Mouse (Mus musculus): ENCODE measurements around the gene Cmtm2b. TPM values are rescaled to one million over a fixed set of nuclear protein-coding genes. Genes with fewer than 3 reads are reported as not detected.
A peak's percentile ranks its signal among the peaks of the same experiment; 100 is the strongest.

Gene Cmtm2b
- polyA plus RNA-seq, 1 experiment from 2014 or later, result not detected

GRCm38 (mm10) chr8:104333786-104334185 is 11.8 kb downstream of the Cmtm2b start:
- Histone ChIP-seq H3K4me3 (no peak overlapping the region), H3K27ac (replicated peaks) (no peak overlapping the region), H3K4me2 (replicated peaks) (no peak overlapping the region), H3K9ac (replicated peaks) (no peak overlapping the region), H3K9me3 (no peaks in the 10 kb centered on the region), H3K27me3 (no peaks in the 10 kb centered on the region), H3K4me1 (no peaks in the 10 kb centered on the region), H3K36me3 (no peaks in the 10 kb centered on the region)
- 79% methylated on average over 5 of the region's 5 CpGs for WGBS
- ATAC-seq (replicated peaks), result no peak

DNA sequence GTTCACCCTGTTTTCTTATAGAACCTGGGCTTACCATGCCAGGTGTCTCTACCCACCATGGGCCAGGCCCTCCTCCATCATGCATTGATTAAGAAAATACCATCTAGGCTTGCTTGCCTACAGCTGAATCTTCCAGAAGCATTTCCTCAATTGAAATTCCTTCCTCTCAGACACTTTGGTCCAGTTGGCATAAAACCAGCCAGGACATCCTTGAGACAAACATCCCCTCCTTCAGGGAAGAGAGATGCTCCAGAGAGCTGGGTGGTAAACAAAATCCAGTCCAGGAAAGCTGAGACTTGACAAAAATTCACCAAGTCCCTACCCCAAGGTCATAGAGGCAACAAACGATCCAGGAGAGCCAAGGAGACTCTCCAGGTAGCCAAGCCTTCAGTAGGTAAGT is 12.2 kb downstream of the Cmtm2b start:
- H3K9me3 ChIP-seq, result no peaks in the 10 kb centered on the region

GRCm38 (mm10) chr8:104336806-104337205 is 14.8 kb downstream of the Cmtm2b start:
- Histone ChIP-seq H3K27me3 (no peaks in the 10 kb centered on the region), H3K36me3 (no peaks in the 10 kb centered on the region), H3K9ac (replicated peaks) (no peak overlapping the region), H3K4me2 (replicated peaks) (no peak overlapping the region), H3K9me3 (no peaks in the 10 kb centered on the region), H3K4me1 (peaks cover 16% of the 10 kb centered on the region), H3K4me3 (no peak overlapping the region), H3K27ac (replicated peaks) (no peak overlapping the region)
- no peak for ATAC-seq (replicated peaks)
- 91% methylated on average over 1 of the region's 1 CpGs for WGBS

More for the DNA sequence above, 12.2 kb downstream of the Cmtm2b start:
- no peak overlapping the region for H3K9ac ChIP-seq (replicated peaks)
- H3K4me3 ChIP-seq, result no peak overlapping the region
- H3K27me3 ChIP-seq, result no peaks in the 10 kb centered on the region
- no peak overlapping the region for H3K4me2 ChIP-seq (replicated peaks)
- WGBS, result 76% methylated on average over 1 of the region's 1 CpGs
- ATAC-seq (replicated peaks), result no peak
- H3K4me1 ChIP-seq, result no peaks in the 10 kb centered on the region
- no peaks in the 10 kb centered on the region for H3K36me3 ChIP-seq
- H3K27ac ChIP-seq (replicated peaks), result no peak overlapping the region

DNA sequence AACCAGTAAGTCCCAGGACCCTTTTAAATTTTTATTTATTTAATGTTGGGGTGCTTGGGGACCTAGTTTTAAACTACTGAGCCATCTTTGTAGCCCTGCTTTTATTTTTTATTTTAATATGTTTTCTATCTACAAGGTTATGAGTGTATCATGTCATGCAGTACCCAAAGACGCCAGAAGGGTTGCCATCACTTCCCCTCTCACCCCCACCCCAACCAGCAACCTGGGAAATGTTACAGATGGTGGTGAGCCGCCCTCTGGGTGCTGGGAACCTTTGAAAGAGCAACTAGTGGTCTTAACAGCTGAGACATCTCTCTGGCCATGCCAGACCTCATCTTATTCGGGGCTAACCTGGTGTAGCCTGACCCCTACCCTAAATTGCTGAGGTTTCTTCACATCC is 15.9 kb downstream of the Cmtm2b start:
- no peaks in the 10 kb centered on the region for H3K9me3 ChIP-seq
- no peak overlapping the region for H3K9ac ChIP-seq (replicated peaks)
- H3K4me3 ChIP-seq, result no peak overlapping the region
- no peak for ATAC-seq (replicated peaks)
- 46% methylated on average over 3 of the region's 3 CpGs for WGBS
- H3K36me3 ChIP-seq, result no peaks in the 10 kb centered on the region
- no peak overlapping the region for H3K4me2 ChIP-seq (replicated peaks)
- no peak overlapping the region for H3K27ac ChIP-seq (replicated peaks)
- H3K4me1 ChIP-seq, result peaks cover 16% of the 10 kb centered on the region
- H3K27me3 ChIP-seq, result no peaks in the 10 kb centered on the region

GRCm38 (mm10) chr8:104339229-104339982 is 17.4 kb downstream of the Cmtm2b start, which contains the start of gene Cmtm3:
Cmtm3 (plus strand) TSS chr8:104339410.
- ATAC-seq (replicated peaks), result no peak
- H3K9me3 ChIP-seq, result no peaks in the 10 kb centered on the region
- WGBS, result 14% methylated on average over 18 of the region's 18 CpGs
- H3K27ac ChIP-seq (replicated peaks), result 0 out of 2 replicates have a peak within 1 kb of the TSS, but pooled peaks have one; percentile 19
- H3K4me2 ChIP-seq (replicated peaks), result peak within 1 kb of the TSS; percentile 81
- H3K4me3 ChIP-seq, result peak within 1 kb of the TSS; percentile 61
- H3K9ac ChIP-seq (replicated peaks), result peak within 1 kb of the TSS; percentile 56
- H3K27me3 ChIP-seq, result no peaks in the 10 kb centered on the region
- peaks cover 16% of the 10 kb centered on the region for H3K4me1 ChIP-seq
- H3K36me3 ChIP-seq, result no peaks in the 10 kb centered on the region

- H3K36me3 ChIP-seq, result no peaks in the 10 kb centered on the region
- H3K4me3 ChIP-seq, result peak overlapping the region; percentile 61
- 0 out of 2 replicates have a peak overlapping the region, but pooled peaks have one; percentile 19 for H3K27ac ChIP-seq (replicated peaks)
- H3K4me2 ChIP-seq (replicated peaks), result peak overlapping the region; percentile 81
- H3K9ac ChIP-seq (replicated peaks), result peak overlapping the region; percentile 56
- H3K27me3 ChIP-seq, result no peaks in the 10 kb centered on the region
- ATAC-seq (replicated peaks), result peak; percentile 8
- 4% methylated on average over 6 of the region's 6 CpGs for WGBS
- peaks cover 16% of the 10 kb centered on the region for H3K4me1 ChIP-seq
- no peaks in the 10 kb centered on the region for H3K9me3 ChIP-seq
These were observed 17.9 kb downstream of the Cmtm2b start for GRCm38 (mm10) chr8:104339983-104340232.

- H3K27me3 ChIP-seq, result no peaks in the 10 kb centered on the region
- peak overlapping the region; percentile 81 for H3K4me2 ChIP-seq (replicated peaks)
- H3K9ac ChIP-seq (replicated peaks), result peak overlapping the region; percentile 56
- WGBS, result under 1% methylated on average over 46 of the region's 54 CpGs
- H3K4me3 ChIP-seq, result peak overlapping the region; percentile 61
- H3K4me1 ChIP-seq, result peaks cover 16% of the 10 kb centered on the region
- H3K36me3 ChIP-seq, result no peaks in the 10 kb centered on the region
- ATAC-seq (replicated peaks), result peak; percentile 76
- H3K9me3 ChIP-seq, result no peaks in the 10 kb centered on the region
- peak overlapping the region; percentile 51 for H3K27ac ChIP-seq (replicated peaks)
These were observed 18.4 kb downstream of the Cmtm2b start for GRCm38 (mm10) chr8:104340233-104341105.

- Histone ChIP-seq H3K4me3 (peak overlapping the region; percentile 61), H3K4me1 (peaks cover 16% of the 10 kb centered on the region), H3K27me3 (no peaks in the 10 kb centered on the region), H3K9me3 (no peaks in the 10 kb centered on the region), H3K36me3 (no peaks in the 10 kb centered on the region), H3K27ac (replicated peaks) (peak overlapping the region; percentile 51), H3K4me2 (replicated peaks) (peak overlapping the region; percentile 81), H3K9ac (replicated peaks) (peak overlapping the region; percentile 56)
- ATAC-seq (replicated peaks), result peak; percentile 68
- WGBS, result 0% methylated on average over 24 of the region's 24 CpGs
These were observed 19.1 kb downstream of the Cmtm2b start for GRCm38 (mm10) chr8:104341106-104341561.

GRCm38 (mm10) chr8:104341678-104342077 is 19.6 kb downstream of the Cmtm2b start:
- WGBS, result 45% methylated on average over 6 of the region's 6 CpGs
- Histone ChIP-seq H3K4me2 (replicated peaks) (peak overlapping the region; percentile 81), H3K4me1 (peaks cover 16% of the 10 kb centered on the region), H3K27me3 (no peaks in the 10 kb centered on the region), H3K9me3 (no peaks in the 10 kb centered on the region), H3K4me3 (peak overlapping the region; percentile 61), H3K27ac (replicated peaks) (no peak overlapping the region), H3K36me3 (no peaks in the 10 kb centered on the region), H3K9ac (replicated peaks) (no peak overlapping the region)
- no peak for ATAC-seq (replicated peaks)

GRCm38 (mm10) chr8:104342426-104342825 is 20.4 kb downstream of the Cmtm2b start:
- no peak overlapping the region for H3K4me2 ChIP-seq (replicated peaks)
- H3K27ac ChIP-seq (replicated peaks), result no peak overlapping the region
- WGBS, result 88% methylated on average over 5 of the region's 5 CpGs
- H3K4me3 ChIP-seq, result no peak overlapping the region
- H3K9me3 ChIP-seq, result no peaks in the 10 kb centered on the region
- H3K9ac ChIP-seq (replicated peaks), result no peak overlapping the region
- H3K4me1 ChIP-seq, result peaks cover 16% of the 10 kb centered on the region
- H3K27me3 ChIP-seq, result no peaks in the 10 kb centered on the region
- ATAC-seq (replicated peaks), result no peak
- no peaks in the 10 kb centered on the region for H3K36me3 ChIP-seq

GRCm38 (mm10) chr8:104343957-104344356 is 21.9 kb downstream of the Cmtm2b start:
- H3K9ac ChIP-seq (replicated peaks), result no peak overlapping the region
- H3K27ac ChIP-seq (replicated peaks), result no peak overlapping the region
- H3K4me2 ChIP-seq (replicated peaks), result no peak overlapping the region
- WGBS, result 12% methylated on average over 7 of the region's 7 CpGs
- no peaks in the 10 kb centered on the region; the same call in 1 of the 2 replicates for H3K36me3 ChIP-seq
- no peaks in the 10 kb centered on the region for H3K9me3 ChIP-seq
- H3K4me3 ChIP-seq, result no peak overlapping the region
- ATAC-seq (replicated peaks), result peak; percentile 52
- H3K27me3 ChIP-seq, result no peaks in the 10 kb centered on the region
- H3K4me1 ChIP-seq, result peaks cover 16% of the 10 kb centered on the region

DNA sequence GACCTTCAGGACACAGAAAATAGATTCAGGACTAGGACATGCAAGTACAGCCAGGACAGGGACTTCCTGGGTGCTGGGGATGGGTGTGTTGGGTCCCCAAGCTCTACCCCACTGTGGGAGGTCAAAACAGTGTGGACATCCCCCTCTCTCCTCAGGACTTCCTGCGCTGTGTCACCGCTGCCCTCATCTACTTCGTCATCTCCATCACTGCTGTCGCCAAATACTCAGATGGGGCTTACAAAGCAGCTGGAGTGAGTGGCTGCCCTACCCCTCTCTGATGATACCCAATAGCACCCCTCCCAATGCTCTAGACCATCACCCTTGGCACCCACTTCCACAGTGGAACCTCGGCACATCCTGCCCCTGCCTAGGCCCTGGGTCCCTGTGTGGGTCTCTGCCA is 22.6 kb downstream of the Cmtm2b start:
- H3K27me3 ChIP-seq, result no peaks in the 10 kb centered on the region
- peaks cover 16% of the 10 kb centered on the region for H3K4me1 ChIP-seq
- no peak for ATAC-seq (replicated peaks)
- no peaks in the 10 kb centered on the region; the same call in 1 of the 2 replicates for H3K36me3 ChIP-seq
- no peak overlapping the region for H3K9ac ChIP-seq (replicated peaks)
- H3K4me3 ChIP-seq, result no peak overlapping the region
- H3K9me3 ChIP-seq, result no peaks in the 10 kb centered on the region
- no peak overlapping the region for H3K4me2 ChIP-seq (replicated peaks)
- H3K27ac ChIP-seq (replicated peaks), result no peak overlapping the region
- 96% methylated on average over 5 of the region's 5 CpGs for WGBS
